ENCODE assay signal across 10 mouse cellular contexts in the genomic region with DNA sequence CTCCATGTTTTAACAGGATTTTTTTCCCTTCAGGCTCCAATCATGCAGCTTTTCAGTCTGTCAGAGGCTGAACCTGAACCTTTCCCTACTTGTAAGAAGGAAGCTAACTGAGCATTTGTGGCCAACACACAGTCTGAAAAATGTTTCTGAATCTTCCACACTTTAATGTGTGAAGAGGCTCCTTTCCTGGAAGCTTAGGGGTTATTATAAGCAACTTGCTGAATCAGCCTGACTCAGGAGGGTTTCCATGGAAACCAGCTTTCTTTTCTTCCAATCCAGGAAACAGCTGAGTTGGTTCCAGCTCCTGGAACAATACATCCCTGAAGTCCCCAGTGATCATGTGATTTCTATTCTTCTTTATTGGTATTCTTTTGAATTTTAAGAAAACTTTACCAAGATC.
DNase-seq lines count a peak whose midpoint lies in the region; ATAC-seq and TF ChIP-seq lines count a peak whose summit lies in the region.
"Had no signal": no experiment of that assay in that cellular context is flagged by ENCODE, and none has a peak within 500 bp of the region (broad histone marks: within the 10 kb centered on the region; RNA-seq: fewer than 3 reads in every experiment).

No protein-coding gene starts in this region.

- TF ChIP-seq EP300 in liver, postnatal 0 days (IDR thresholded peaks at IDR 0.05; ENCODE audit: low read depth), result no peak

- H3K36me3 ChIP-seq in forebrain, embryonic 12.5 days (replicated peaks), result no peaks in the 10 kb centered on the region
- H3K36me3 ChIP-seq in liver, postnatal 0 days (replicated peaks; ENCODE audit: insufficient read depth, low read length), result no peaks in the 10 kb centered on the region
- H3K36me3 ChIP-seq: embryonic facial prominence, embryonic 15.5 days had no signal

- H3K4me2 ChIP-seq in forebrain, embryonic 12.5 days, result no peak overlapping the region
- H3K4me2 ChIP-seq in liver, postnatal 0 days (ENCODE audit: low read depth, low read length), result no peak overlapping the region
- H3K4me2 ChIP-seq: embryonic facial prominence, embryonic 15.5 days had no signal

- no peaks in the 10 kb centered on the region for H3K9me3 ChIP-seq in forebrain, embryonic 12.5 days
- no peaks in the 10 kb centered on the region for H3K9me3 ChIP-seq in liver, postnatal 0 days (ENCODE audit: low read length)
- H3K9me3 ChIP-seq: embryonic facial prominence, embryonic 15.5 days had no signal

- H3K27me3 ChIP-seq in forebrain, embryonic 12.5 days, result no peaks in the 10 kb centered on the region
- no peaks in the 10 kb centered on the region for H3K27me3 ChIP-seq in liver, postnatal 0 days (ENCODE audit: insufficient read depth, low read length)
- H3K27me3 ChIP-seq: embryonic facial prominence, embryonic 15.5 days had no signal

- no peak overlapping the region for H3K4me3 ChIP-seq in layer of hippocampus, adult 2 months
- H3K4me3 ChIP-seq in forebrain, embryonic 12.5 days (replicated peaks), result no peak overlapping the region
- H3K4me3 ChIP-seq in liver, postnatal 0 days (ENCODE audit: low read depth, low read length), result no peak overlapping the region
- H3K4me3 ChIP-seq: embryonic facial prominence, embryonic 15.5 days had no signal

- H3K4me1 ChIP-seq in forebrain, embryonic 12.5 days, result peaks cover 8% of the 10 kb centered on the region
- no peaks in the 10 kb centered on the region for H3K4me1 ChIP-seq in liver, postnatal 0 days (ENCODE audit: insufficient read depth)
- H3K4me1 ChIP-seq: embryonic facial prominence, embryonic 15.5 days had no signal

- no peak overlapping the region for H3K9ac ChIP-seq in forebrain, embryonic 12.5 days
- H3K9ac ChIP-seq in liver, postnatal 0 days (replicated peaks), result no peak overlapping the region
- H3K9ac ChIP-seq: embryonic facial prominence, embryonic 15.5 days had no signal

- peak; percentile 60; the same call in 1 of the 2 replicates for ATAC-seq in forebrain, embryonic 12.5 days (ENCODE audit: low FRiP score)
- ATAC-seq in erythroblast, adult 5-6 weeks (replicated peaks; ENCODE audit: low FRiP score, poor library complexity, severe bottlenecking), result no peak
- ATAC-seq in liver, postnatal 0 days, result no peak

- H3K27ac ChIP-seq in layer of hippocampus, adult 2 months, result peak overlapping the region; percentile 14; the same call in 1 of the 2 replicates
- no peak overlapping the region for H3K27ac ChIP-seq in forebrain, embryonic 12.5 days
- no peak overlapping the region for H3K27ac ChIP-seq in liver, postnatal 0 days (ENCODE audit: low read depth)
- H3K27ac ChIP-seq: embryonic facial prominence, embryonic 15.5 days had no signal

- no peak for TF ChIP-seq CTCF in layer of hippocampus, adult 2 months (conservative IDR thresholded peaks at IDR 0.05)
- no peak for TF ChIP-seq CTCF in liver, postnatal 0 days (IDR thresholded peaks at IDR 0.05; ENCODE audit: low read depth)

- DNase-seq in layer of hippocampus, adult 2 months (ENCODE audit: low spot score in 2 of 2), result peak; percentile 25 to 60
- DNase-seq in layer of hippocampus, postnatal 10 days (ENCODE audit: low spot score in 2 of 2), result no peak
- DNase-seq in layer of hippocampus, adult 9-11 months, result peak; percentile 57
- peak; percentile 50 to 65 for DNase-seq in right cerebral cortex, adult 2 months (ENCODE audit: low spot score in 2 of 2)
- DNase-seq in cerebellum, postnatal 14 days, result no peak
- no peak for DNase-seq in liver, postnatal 0 days
- DNase-seq: kidney, postnatal 4 days had no signal

Comparison
In these comparisons a context has a peak if more than half of its experiments do, and no peak if none do; other contexts are left out.
1. DNase-seq: peak in layer of hippocampus, adult 2 months (2 of 2), layer of hippocampus, adult 9-11 months (single experiment) and right cerebral cortex, adult 2 months (2 of 2); none in layer of hippocampus, postnatal 10 days (0 of 2), cerebellum, postnatal 14 days (0 of 2) and liver, postnatal 0 days (single experiment).